Mouse (Mus musculus): ENCODE data around the gene Susd3. TPM values are rescaled to one million over a fixed set of nuclear protein-coding genes. Genes with fewer than 3 reads are reported as not detected.

Susd3 gene
- 1 to 10 TPM in 1 of 2 experiments, under 1 TPM in 1; 0.62 to 1.1 TPM for total RNA-seq (2021)

- intact Hi-C loops (cut with DNase I): no loop called here
- no peak for DNase-seq
These were observed at the start of gene Susd3 for GRCm38 (mm10) chr13:49248467-49248862. Susd3 (minus strand) TSS chr13:49248706.

- no peak for DNase-seq
- intact Hi-C loops (cut with DNase I): no loop called here
These were observed 47.8 kb upstream of the Susd3 start for GRCm38 (mm10) chr13:49296270-49296669.

- intact Hi-C loops (cut with DNase I): no loop called here
- no peak for DNase-seq
These were observed 45.6 kb upstream of the Susd3 start for GRCm38 (mm10) chr13:49294108-49294507.

GRCm38 (mm10) chr13:49291949-49292348 is 43.4 kb upstream of the Susd3 start:
- intact Hi-C loops (cut with DNase I): no loop called here
- no peak for DNase-seq

- peak in 1 of 2 experiments; percentile 29 for DNase-seq
- intact Hi-C loops (cut with DNase I): no loop called here
These were observed 42.9 kb upstream of the Susd3 start for GRCm38 (mm10) chr13:49291398-49291797.

- DNase-seq: no peak
- intact Hi-C loops (cut with DNase I): no loop called here
These were observed 38.7 kb upstream of the Susd3 start for GRCm38 (mm10) chr13:49287224-49287623.

- no peak for DNase-seq
- intact Hi-C loops (cut with DNase I): no loop called here
These were observed 38.2 kb upstream of the Susd3 start for GRCm38 (mm10) chr13:49286750-49287149.

GRCm38 (mm10) chr13:49283686-49284085 is 35.2 kb upstream of the Susd3 start:
- intact Hi-C loops (cut with DNase I): no loop called here
- no peak for DNase-seq

GRCm38 (mm10) chr13:49282168-49282567 is 33.7 kb upstream of the Susd3 start:
- DNase-seq: no peak
- intact Hi-C loops (cut with DNase I): no loop called here

GRCm38 (mm10) chr13:49271831-49272765 is 23.6 kb upstream of the Susd3 start:
- intact Hi-C loops (cut with DNase I): no loop called here
- peak in 1 of 2 experiments; percentile 12 for DNase-seq

GRCm38 (mm10) chr13:49270500-49270899 is 22.0 kb upstream of the Susd3 start:
- intact Hi-C loops (cut with DNase I): no loop called here
- no peak for DNase-seq

GRCm38 (mm10) chr13:49267645-49268044 is 19.1 kb upstream of the Susd3 start:
- DNase-seq: no peak
- intact Hi-C loops (cut with DNase I): no loop called here

GRCm38 (mm10) chr13:49260036-49260722 is 11.7 kb upstream of the Susd3 start:
- no peak for DNase-seq
- intact Hi-C loops (cut with DNase I): no loop called here

GRCm38 (mm10) chr13:49257819-49258313 is 9.4 kb upstream of the Susd3 start:
- intact Hi-C loops (cut with DNase I): no loop called here
- DNase-seq: no peak

GRCm38 (mm10) chr13:49252746-49253145 is 4.2 kb upstream of the Susd3 start:
- intact Hi-C loops (cut with DNase I): no loop called here
- no peak for DNase-seq

- no peak for DNase-seq
- intact Hi-C loops (cut with DNase I): no loop called here
These were observed 3.6 kb upstream of the Susd3 start for GRCm38 (mm10) chr13:49252113-49252512.

GRCm38 (mm10) chr13:49250716-49251517 is 2.4 kb upstream of the Susd3 start:
- DNase-seq: no peak
- intact Hi-C loops (cut with DNase I): no loop called here

GRCm38 (mm10) chr13:49249634-49250033 is 1.1 kb upstream of the Susd3 start:
- intact Hi-C loops (cut with DNase I): no loop called here
- DNase-seq: no peak

GRCm38 (mm10) chr13:49248923-49249322 is 417 bp upstream of the Susd3 start:
- no peak for DNase-seq
- intact Hi-C loops (cut with DNase I): no loop called here

GRCm38 (mm10) chr13:49247740-49248466 is 603 bp downstream of the Susd3 start:
- intact Hi-C loops (cut with DNase I): no loop called here
- peak in 1 of 2 experiments; percentile 29 for DNase-seq

Data from heart, postnatal 10 days (tissue).